Mouse (Mus musculus) right cerebral cortex, postnatal 36 days (tissue): ENCODE data around the gene Clk1.
A peak's percentile ranks its signal among the peaks of the same experiment; 100 is the strongest.

Experiments
- DNase-seq, 2 experiments: peaks; one replicate each; pipeline ENCODE4 v3.0.0; 2022; ENCODE audit warnings: low spot score in 2 of 2, mixed read lengths in 1 of 2

Gene Clk1

DNA sequence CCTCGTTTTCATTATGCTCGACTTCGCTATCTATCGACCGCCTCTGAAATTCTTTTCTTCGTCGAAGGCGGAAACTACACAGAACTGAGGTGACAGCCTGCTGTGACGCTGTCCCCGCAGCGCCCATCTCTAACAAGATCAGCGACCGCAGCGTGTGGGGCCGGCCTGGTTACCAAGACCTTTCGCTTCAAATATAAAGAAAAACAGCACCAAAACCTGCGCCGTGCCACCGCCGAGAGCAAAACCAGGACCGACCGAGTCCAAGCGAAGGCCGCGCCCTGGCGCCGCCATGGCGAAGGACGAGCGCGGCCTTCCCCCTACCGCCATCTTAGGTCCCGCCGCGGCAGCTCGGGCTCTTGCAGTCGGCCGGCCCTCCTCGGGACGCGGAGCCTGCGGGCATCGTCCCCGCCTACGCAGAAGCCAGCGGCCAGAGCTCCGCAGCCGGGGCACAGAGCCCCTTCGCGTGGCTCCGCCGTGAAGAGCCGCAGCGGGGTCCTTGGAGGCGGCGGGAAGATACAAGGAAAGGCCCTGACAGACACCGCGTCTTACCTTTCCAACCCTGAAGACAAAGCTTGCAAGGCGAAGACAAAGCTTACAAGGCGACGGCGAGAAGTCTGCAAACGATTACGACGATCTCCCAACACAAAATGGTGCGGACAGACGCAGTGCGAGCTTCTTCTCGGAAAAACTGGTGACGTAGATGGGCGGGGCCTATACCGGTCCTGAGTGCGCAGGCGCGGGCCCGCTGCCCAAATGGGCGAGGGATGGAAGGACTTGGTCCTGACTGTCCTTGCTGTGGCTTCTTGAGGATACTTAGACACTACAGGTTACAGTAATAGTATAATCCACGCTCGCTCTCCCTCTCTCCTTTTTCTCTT is at the start of gene Clk1:
Gene Clk1 (minus strand): TSS at position 696 of the 878 bp plus-strand sequence.
- peak; percentile 90 for DNase-seq

DNA sequence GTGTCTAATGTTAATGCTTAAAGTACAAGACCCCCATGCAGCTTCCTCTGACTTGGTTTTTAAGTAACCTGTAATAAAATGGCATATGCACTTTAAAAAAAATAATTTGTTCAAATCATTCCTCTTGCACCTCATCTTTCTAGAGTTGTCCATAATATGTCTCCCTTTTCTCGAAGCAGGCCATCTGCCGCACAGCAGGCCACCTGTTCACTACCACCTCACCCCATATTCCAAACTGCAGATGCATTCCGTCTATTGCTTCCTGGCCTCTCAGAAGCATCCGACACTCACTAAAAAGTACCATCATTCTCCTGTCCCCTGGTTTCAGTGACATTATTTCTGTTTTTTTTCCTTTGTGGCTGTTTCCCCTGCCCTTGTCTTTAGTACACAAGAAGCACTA is 41.7 kb upstream of the Clk1 start:
- no peak for DNase-seq

DNA sequence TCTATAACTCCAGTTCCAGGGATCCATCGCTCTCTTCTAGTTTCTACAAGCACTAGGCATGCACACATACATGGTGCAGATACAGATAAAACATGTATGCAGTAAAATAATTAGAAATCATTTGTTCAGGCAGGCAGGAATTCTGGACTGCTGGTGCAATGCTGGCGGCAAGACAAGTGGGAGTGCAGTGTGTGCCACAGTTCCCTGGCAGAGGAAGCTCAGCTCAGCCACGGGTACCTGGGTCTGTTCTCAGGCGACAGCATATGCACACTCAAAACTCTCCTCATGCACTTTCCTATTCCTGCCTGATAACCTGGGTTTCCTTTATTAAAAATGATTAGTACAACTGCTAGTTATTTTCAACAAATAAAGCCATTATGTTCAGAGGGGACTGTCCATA is 41.2 kb upstream of the Clk1 start:
- DNase-seq = no peak

DNA sequence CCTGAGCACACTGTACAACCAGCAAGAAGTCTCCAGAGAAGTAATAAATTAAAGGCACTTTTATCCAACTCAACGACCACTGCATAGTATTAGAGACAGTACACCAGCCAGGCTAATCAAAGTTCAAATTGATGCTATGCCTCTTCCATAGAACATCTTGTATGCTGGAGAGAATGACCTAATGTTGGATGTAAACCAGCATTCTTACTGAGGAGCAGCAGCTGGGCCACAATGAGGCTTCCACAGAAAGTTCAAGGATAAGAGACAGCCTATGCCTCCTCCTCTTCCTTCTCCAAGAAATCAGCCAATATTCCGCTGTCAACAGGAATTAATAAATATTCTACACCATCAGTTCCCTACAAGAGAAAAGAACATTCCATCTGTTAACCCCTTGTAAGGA is 40.1 kb upstream of the Clk1 start:
- DNase-seq = no peak

DNA sequence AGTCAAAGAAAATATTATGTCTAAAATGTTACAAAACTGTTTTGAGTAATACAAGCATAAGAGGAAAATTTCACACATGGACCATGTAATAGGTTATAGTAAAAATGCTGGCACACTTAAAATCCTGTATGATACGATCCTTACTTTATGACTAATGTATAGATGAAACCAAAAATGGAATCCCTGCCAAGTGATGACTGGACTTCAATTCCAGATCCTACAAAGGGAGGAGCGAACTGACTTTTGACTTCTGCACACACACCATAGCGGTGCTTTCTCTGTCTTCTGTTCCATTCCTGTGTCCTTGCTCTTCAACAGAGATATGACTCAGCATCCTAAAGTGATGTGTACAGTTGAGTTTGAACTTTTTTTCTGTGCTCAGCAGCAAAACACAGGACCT is 36.7 kb upstream of the Clk1 start:
- DNase-seq = no peak

DNA sequence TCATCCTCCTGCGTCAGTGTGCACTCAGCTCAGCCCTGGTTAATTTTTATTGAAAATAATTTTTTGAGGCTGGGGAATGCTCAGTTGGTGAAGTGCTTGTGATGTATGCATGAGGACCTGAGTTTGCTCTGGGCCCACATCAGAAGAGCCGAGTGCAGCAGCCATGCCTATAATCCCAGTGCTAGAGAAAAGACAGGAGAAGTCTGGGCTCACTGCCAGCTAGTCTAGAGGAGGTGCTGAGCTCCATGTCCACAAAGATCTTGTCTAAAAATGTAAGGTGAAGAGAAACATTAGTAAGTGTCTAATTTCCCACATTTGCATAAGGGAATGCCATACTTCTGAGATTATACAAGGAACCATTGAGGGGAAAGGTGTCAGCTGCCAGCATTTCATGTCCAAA is 35.0 kb upstream of the Clk1 start:
- no peak for DNase-seq

DNA sequence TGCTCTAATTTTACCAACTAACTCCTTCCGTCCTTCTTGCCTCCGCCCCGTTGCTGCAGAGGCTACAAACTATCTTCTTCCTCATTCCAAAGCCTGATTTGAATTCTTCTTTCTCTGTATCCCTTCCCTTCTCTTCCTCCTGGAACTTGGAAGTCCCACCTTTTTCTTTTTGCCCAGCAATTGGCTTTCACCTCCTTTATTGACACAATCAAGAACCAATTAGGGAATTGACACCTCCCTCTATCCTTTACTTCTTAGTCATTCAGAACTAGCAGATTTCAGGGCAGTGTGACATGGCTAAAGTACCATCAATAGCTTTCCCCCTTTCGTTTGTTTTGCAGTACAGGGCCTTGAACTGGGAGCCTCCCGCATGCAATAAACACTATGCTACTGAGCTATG is 34.3 kb upstream of the Clk1 start:
- no peak for DNase-seq

DNA sequence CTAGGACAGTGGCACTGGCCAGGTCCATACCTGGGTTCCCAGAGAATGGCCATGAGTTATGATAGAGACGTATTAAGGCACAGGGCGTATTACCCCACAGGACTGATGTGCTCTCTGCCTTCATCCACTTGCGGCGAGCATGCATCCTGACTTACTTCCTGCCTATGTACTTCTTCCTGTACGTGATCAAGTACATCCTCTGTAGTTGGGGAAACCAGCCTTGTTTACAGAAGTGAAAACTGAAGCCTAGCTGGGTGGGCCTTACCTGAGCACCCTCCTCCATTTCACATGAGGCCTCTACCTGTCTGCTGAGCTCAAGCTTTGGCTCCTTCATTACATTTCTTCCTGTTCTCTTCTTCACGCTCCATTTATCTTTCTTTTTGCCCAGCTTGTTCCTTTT is 30.4 kb upstream of the Clk1 start:
- DNase-seq = no peak

DNA sequence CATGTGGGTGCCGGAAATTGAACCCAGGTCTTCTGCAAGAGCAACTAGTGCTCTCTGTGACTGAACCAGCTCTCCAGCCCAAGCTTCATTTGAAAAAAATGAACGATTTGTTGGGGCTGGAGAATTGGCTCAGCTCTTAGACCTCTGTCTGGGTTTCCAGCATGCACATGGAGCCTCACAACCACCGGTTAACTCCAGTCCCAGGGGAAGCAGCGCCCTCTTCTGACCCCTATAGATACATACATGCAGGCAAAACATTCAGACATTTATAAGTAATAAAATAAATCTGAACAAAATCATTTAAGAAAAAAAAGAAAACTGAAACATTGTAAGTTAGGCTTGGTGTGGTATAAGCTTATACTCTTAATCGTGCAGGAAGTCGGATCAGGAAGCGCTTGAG is 24.5 kb upstream of the Clk1 start:
- DNase-seq = no peak

DNA sequence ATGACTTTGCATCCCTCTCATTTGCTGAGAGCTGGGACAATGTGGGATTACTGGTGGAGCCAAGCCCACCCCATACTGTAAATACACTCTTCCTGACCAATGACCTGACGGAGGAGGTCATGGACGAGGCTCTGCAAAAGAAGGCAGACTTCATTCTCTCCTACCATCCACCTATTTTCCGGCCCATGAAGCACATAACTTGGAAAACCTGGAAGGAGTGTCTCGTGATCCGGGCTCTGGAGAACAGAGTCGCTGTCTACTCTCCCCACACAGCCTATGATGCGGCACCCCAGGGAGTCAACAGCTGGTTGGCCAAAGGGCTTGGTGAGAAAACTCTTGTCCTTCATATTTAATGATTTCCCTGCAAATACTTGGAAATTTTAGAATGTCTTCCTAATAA is 23.9 kb upstream of the Clk1 start:
- DNase-seq = no peak

DNA sequence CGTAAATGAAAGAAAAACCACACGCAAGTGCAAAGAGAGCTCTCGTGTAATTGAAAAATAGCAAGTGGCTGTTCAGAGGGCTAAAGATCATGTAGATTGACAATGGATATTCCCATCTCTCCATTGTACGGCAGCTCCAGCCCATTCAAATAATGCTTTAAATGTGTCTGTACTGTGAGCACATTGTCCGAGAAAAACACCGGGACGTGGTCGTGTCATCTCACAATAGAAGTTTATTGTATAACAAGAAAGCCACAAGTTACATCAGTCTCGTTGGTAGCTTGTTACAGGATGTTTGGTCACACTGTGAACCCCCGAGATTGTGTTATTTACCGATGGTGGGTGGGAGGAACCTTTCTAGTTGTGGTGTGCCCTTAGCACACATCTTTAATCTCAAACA is 22.0 kb upstream of the Clk1 start:
- no peak for DNase-seq

DNA sequence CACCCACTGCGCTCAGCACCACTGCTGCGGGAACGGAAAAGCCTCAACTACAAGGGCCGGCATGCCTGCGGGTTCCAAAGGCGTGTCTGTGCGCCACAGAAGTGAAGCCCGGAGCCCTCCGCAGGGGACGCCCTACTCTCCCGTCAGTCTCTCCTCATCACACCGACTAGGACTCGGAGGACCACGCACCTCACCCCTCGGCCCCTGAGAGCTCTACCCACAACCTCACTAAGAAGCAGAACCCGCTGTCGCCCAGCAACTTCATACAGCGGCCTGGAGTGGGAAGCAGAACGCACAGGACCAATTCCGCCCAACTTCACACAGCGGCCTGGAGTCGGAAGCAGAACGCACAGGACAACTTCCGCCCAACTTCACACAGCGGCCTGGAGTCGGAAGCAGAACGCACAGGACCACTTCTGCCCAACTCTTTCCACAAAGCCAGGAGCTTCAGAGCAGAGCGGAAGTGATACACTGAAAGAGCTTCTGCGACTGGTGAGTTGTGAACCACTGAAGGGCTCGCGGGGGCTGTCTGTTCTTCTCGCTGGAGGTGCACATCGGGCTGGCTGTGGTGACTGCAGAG is 21.4 kb upstream of the Clk1 start, which contains the start of the genes Nif3l1 and Ppil3:
Gene Nif3l1 (plus strand): TSS at position 9 of the 580 bp plus-strand sequence.
Gene Ppil3 (minus strand): TSS at position 344 of the 580 bp plus-strand sequence.
- peak; percentile 88 to 92 for DNase-seq

DNA sequence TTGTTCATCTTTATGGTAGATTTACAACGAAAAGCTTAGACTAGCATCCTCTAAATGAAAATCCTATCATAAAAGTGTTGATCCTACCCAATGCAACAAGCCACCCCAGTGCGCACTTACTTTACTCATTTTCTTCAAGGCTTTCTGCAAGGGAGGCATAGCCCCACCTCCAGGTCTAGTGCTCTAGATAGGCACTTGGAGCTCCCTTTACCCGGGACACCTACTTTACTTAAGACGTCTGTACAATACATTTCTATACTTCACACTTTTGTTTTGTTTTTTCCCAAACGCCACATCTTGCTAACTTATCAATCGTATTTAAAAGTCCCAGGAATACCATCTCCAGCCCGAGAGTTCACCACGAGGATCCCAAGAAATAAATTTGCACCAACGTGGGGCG is 20.8 kb upstream of the Clk1 start:
- DNase-seq = no peak

DNA sequence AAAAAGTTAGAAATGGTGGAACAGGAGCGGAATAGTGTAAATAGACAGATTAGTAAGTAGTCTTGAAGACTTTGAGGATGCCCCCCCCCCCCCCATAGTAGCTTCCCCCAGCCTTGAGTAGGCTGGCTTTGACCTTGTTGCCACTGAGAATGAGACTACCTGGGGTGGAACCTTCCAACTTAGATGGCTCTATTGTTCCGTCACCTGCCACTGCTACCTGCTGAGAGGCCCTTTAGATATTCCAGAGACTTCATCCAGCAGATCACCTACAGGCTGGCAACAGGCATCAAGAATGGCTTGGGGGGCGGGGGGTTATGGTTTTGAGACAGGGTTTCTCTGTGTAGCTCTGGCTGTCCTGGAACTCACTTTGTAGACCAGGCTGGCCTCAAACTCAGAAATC is 685 bp upstream of the Clk1 start:
- DNase-seq = no peak

DNA sequence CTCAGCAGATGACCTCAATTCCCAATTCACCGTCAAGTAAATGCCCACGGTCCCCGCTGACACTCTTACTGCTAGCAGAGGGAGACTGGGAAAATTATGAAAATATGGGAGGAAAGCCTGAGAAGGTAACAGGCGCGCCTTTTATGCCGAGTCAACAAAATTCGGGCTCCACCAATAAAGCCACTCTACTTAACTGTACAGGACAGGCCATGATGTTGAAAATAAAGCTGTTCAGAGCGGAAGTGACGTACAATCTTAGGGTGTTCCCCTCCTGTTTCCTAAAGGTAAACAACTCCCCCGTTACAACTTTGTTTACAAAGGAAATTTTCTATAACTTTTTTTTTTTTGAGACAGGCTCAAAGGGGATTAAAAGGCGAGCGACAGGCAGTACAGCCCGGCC is 987 bp downstream of the Clk1 start:
- DNase-seq = no peak

DNA sequence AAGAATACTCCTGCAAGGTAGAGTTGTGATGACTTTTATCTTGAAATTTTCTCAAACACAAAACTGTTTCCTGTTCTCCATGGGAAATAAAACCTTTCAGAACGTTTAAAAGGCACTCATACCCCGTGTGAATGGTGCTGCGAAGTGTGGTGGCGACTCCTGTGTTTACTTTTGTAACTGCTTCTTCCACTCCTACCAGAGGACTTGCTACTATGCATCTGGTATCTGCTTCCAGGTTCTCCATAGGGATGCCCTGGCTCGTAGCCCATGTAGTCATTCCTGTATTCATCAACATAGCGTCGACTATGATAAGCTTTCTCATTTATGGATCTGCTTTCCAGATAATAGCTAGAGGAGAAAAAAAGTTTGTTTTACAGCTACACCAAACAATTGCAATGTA is 2.9 kb downstream of the Clk1 start:
- no peak for DNase-seq

DNA sequence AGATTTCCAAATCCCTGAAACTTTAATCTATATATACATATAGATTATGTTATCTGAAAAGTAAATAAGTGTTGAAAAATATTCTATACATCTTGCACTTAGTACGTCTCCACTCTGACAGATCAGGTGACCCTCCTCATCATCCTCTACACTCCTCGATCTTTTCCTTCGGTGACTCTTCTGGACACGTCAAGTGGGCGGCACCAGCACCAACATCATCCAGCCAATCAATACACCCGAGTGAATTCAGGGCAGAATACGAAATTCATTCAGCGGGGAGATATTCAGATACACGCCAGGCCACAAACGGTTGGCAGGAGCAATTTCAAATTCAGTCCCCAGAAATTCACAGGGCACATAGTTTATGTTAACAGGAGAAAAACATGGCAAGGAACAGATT is 3.8 kb downstream of the Clk1 start:
- no peak for DNase-seq

DNA sequence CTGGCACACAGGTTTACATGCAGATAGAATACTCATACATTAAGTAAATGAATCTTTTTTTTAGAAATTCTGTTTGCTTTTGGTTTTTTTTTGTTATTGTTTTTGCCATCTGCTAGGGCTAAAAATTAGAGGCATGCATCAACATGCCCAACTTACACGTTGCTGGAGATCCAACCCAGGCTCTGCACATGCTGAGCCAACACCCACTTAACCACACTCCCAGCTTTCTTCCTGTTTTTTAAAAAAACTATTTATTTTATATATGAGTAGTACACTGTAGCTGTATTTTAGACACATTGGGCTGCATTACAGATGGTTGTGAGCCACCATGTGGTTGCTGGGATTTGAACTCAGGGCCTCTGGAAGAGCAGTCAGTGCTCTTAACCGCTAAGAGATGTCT is 7.8 kb downstream of the Clk1 start:
- no peak for DNase-seq

DNA sequence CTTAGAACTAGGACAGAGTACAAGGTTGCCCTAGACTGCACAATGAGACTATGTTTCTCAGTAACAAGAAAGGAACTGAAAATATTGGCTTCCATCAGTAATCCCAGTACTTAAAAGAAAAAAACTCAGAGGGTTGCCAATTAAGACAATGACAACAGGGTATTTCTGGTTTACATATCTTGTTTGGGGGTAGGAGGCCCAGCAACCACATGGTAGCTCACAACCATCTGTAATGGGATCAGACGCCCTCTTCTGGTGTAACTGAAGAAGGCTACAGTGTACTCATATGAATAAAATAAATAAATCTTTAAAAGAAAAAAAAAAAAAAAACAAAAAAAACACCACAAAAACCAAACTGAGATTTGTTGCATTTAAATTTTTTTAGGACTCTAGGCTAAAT is 8.4 kb downstream of the Clk1 start:
- DNase-seq = no peak

DNA sequence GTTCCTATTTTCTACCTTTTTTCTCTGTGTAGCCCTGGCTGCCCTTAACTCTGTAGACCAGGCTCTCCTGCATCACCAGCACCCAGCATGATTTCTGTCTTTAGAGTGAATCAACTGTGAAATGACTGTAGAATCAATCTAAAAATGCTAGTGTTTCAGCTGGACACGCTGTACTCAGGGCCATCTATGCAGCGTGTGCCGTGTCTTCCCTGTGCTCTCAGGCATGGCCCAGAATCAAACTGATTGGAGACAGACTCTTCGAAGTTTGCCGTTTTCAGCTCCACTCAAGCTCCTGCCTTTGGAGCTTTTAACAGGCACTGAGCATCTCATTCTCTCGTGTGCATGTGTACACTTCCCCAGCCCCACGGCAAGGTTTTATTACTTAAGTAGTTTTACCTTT is 13.1 kb downstream of the Clk1 start:
- DNase-seq = no peak

DNA sequence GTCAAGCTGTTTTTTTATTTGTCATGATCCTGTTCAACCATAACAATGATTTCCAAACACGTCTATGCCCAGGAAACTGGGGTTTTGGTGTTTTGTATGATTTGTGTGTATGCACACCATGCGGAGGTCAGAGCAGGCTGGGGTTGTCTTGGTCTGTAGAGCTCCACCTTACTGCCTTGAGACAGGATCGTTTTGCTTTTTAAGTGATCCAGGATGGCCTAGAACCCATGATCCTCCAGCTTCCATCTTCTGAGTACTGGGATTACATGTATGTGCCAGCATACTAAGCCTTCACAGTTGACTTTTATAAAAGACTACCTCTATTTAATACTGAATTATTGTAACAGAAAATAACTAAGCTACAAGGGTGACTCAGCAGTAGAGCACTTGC is 13.7 kb downstream of the Clk1 start:
- DNase-seq = no peak

DNA sequence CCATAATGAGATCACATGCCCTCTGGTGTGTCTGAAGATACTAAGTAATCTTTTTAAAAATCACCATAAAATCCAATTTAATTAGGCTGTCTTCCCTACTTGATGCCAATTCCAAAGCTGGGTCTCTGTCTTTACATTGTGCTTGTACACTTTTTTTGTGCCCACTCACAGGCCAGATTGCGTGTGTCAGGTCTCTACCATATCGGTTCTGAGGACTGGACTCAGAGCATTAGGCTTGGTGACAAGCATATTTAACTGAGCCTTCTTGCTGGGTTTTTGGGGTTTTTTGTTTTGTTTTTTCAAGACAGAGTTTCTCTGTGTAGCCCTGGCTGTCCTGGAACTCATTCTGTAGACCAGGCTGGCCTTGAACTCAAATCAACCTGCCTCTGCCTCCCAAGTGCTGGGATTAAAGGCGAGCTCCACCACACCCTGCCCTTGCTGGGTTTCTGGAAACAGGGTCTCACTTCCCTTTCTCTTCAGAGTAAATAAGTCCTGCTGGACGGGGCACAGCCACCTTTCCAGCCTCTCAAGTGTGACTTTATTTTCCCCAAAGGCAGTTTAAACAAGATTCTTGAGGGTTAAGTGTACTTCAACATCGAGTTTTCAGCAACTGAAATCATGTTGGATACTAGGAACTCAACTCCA is 14.2 kb downstream of the Clk1 start:
- no peak for DNase-seq

DNA sequence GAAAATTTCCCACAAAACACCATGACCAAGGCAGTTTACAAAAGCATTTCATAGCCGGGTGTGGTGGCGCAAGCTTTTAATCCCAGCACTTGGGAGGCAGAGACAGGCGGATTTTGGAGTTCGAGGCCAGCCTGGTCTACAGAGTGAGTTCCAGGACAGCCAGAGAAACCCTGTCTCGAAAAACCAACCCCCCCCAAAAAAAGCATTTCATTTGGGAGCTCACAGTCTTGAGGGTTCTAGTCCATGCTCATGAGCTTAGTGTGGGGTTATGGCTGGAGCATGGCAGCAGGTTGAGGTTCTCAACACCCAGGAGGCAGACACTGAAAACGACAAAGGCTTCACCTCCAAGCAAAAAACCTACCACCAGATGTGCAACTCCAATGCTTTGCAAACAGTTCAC is 15.7 kb downstream of the Clk1 start:
- DNase-seq = no peak
